Mouse (Mus musculus) testis, adult 2 months (tissue): ENCODE results near the gene Irgc1. TPM values are rescaled to one million over a fixed set of nuclear protein-coding genes. Genes with fewer than 3 reads are reported as not detected.
A peak's percentile ranks its signal among the peaks of the same experiment; 100 is the strongest.

Experiments used
- H3K27ac ChIP-seq: fragments of 200-500 bp; 2 replicates; pipeline ENCODE4 v1.5.1; 2012; ENCODE audit warnings: low read depth, low read length; ENCODE audit not compliant: control insufficient read depth, insufficient read depth
- H3K27me3 ChIP-seq: fragments of 200-500 bp; 2 replicates; pipeline ENCODE4 v1.6.1; 2012; ENCODE audit warnings: mild to moderate bottlenecking, low read length, moderate library complexity; ENCODE audit not compliant: control insufficient read depth, insufficient read depth
- H3K36me3 ChIP-seq: fragments of 200-500 bp; 2 replicates; pipeline ENCODE4 v1.6.1; 2012; ENCODE audit warnings: mild to moderate bottlenecking, low read length; ENCODE audit not compliant: control insufficient read depth, insufficient read depth
- H3K4me1 ChIP-seq: fragments of 200-500 bp; 2 replicates; pipeline ENCODE4 v1.6.1; 2012; ENCODE audit warnings: low read length; ENCODE audit not compliant: control insufficient read depth, insufficient read depth
- H3K4me3 ChIP-seq: fragments of 200-500 bp; 2 replicates; pipeline ENCODE4 v1.5.1; 2012; ENCODE audit warnings: low read depth, mild to moderate bottlenecking, low read length, moderate library complexity, mixed read lengths; ENCODE audit not compliant: control insufficient read depth
- CTCF ChIP-seq: fragments of 200-500 bp; IDR thresholded peaks from 2 replicates; pipeline ENCODE4 v1.5.1; 2012; ENCODE audit warnings: low read depth, mild to moderate bottlenecking, inconsistent platforms, low read length, moderate library complexity; ENCODE audit not compliant: control insufficient read depth, insufficient read depth, insufficient replicate concordance
- POLR2A ChIP-seq: fragments of 200-500 bp; IDR thresholded peaks from 2 replicates; pipeline ENCODE4 v1.6.1; 2012; ENCODE audit warnings: low read depth, mild to moderate bottlenecking, inconsistent platforms, low read length, moderate library complexity; ENCODE audit not compliant: control insufficient read depth
- polyA plus RNA-seq: library from polyadenylated mRNA; depleted of rRNA; stranded (reverse); fragments of >200 nt; gene quantifications from 2 replicates; pipeline ENCODE4 v1.2.3, GENCODE M21; 2012; rRNA removed

Irgc1 gene
- 1,510 and 1,812 TPM in 2 replicates for polyA plus RNA-seq

DNA sequence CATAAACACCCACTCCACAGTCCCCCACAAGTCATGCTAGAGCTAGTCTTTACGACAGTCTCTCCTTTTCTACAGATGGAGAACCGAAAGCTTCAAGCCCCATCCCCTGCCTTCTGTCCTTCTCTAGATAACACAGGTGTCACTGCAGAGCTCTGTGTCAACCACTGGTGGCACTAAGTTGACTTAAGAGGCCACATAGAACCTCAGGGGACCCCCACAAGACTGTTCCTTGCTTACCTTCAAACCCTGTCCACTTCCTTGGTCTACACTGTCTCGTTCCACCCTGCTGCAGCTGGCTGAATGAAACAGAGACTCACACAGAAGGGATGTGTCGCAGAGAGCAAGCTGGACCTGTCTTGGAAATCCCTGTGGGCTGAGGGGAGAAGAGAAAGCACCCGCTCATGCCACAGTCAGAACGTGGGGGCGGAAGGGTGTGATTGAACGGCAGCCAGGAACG is at the start of gene Irgc1:
Gene Irgc1, minus strand, starts transcription at position 443 of the 457 bp plus-strand sequence.
- H3K4me1 ChIP-seq, result peaks cover 8% of the 10 kb centered on the region
- H3K4me3 ChIP-seq, result no peak within 1 kb of the TSS
- no peak for TF ChIP-seq CTCF
- TF ChIP-seq POLR2A, result no peak
- no peak within 1 kb of the TSS for H3K27ac ChIP-seq
- H3K36me3 ChIP-seq, result no peaks in the 10 kb centered on the region
- no peaks in the 10 kb centered on the region for H3K27me3 ChIP-seq

DNA sequence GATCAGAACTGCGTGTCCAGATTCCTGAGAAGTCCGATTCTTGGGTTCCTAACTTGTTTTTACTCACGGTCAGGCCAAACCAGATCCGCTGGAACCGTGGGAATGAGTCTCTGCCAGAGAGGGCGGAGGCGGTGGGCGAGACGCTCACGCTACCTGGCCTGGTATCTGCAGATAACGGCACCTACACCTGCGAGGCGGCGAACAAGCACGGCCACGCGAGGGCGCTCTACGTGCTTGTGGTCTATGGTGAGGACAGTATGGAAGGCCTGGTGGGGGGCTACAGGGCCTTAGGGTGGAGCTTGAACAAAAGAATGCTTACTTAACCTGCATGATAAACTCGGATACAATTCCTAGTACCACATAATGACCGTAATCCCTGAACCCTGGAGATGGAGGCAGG is 49.4 kb upstream of the Irgc1 start:
- H3K27ac ChIP-seq, result no peak overlapping the region

DNA sequence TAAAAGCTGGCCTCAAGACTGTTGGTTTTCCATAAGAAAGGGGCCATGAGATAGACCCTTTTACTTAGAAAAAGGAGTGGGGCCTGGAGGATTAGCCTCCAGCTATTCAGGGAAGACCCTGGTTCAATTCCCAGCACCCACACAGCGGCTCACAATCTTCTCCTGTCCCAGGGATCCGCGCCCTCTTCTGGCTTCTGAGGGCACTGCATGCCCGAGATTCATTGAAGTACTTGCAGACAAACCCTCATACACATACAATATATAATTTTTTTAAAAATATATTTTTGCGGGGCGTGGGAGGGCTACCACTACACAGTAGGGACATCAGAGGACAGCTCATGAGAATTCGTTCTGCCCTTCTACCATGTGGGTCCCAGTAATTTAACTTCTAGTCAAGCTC is 48.8 kb upstream of the Irgc1 start:
- Histone ChIP-seq H3K36me3 (no peaks in the 10 kb centered on the region), H3K4me3 (no peak overlapping the region), H3K27me3 (no peaks in the 10 kb centered on the region), H3K27ac (no peak overlapping the region), H3K4me1 (peaks cover 18% of the 10 kb centered on the region)
- TF ChIP-seq CTCF (peak; percentile 46; the same call in 1 of the 2 replicates), POLR2A (no peak)

More for the DNA sequence above, 49.4 kb upstream of the Irgc1 start:
- Histone ChIP-seq H3K4me1 (peaks cover 22% of the 10 kb centered on the region), H3K36me3 (no peaks in the 10 kb centered on the region), H3K4me3 (no peak overlapping the region), H3K27me3 (no peaks in the 10 kb centered on the region)
- TF ChIP-seq CTCF, result peak; percentile 67; the same call in 1 of the 2 replicates
- no peak for TF ChIP-seq POLR2A

- Histone ChIP-seq H3K27ac (no peak overlapping the region), H3K4me1 (peaks cover 14% of the 10 kb centered on the region), H3K27me3 (no peaks in the 10 kb centered on the region), H3K36me3 (no peaks in the 10 kb centered on the region), H3K4me3 (peak overlapping the region; percentile 34)
- TF ChIP-seq CTCF, result no peak
Observed at GRCm38 (mm10) chr7:24499856-24500577, 47.9 kb upstream of the Irgc1 start.

DNA sequence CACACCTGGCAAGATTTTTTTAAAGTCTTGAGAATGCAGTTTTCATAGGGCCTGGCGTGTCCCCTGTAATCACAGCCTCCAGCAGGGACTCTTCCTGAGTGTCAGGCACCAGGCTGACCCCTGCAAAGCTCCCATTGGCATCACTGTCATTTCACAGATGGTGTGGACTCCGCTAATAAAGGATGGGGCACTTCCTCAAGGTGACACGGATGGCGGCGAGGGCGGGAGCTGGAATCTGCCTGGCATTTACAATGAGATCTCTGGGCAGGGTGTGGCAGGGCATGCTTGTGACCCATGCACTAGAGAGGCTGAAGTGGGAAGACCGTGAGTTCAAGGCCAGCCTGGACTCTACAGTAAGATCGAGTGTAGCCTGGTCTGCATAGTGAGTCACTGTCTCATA is 36.2 kb upstream of the Irgc1 start:
- Histone ChIP-seq H3K27ac (no peak overlapping the region), H3K27me3 (no peaks in the 10 kb centered on the region), H3K4me3 (no peak overlapping the region), H3K4me1 (peaks cover 8% of the 10 kb centered on the region), H3K36me3 (no peaks in the 10 kb centered on the region)
- TF ChIP-seq CTCF (no peak), POLR2A (no peak)

DNA sequence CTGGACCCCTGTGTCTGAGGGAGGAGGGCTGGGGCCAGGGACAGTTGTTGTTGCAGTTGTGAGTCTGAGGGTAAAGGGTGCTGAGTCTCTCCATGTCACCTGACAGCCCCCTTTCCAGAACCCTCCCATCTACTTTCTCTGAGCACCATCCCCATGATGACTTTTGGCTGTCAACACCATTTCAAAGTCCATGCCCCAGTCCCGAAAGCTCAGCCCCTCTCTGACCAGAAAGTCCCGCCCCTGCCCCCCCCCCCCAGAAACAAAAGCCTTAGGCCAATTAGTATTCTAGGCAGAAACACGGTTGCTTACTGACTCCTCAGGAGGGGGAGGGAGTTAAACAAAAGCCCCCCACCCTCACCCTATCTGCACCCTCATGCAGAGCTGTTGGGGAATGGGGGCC is 35.3 kb upstream of the Irgc1 start:
- peaks cover 9% of the 10 kb centered on the region for H3K4me1 ChIP-seq
- no peak overlapping the region for H3K27ac ChIP-seq
- H3K4me3 ChIP-seq, result no peak overlapping the region
- H3K27me3 ChIP-seq, result no peaks in the 10 kb centered on the region
- H3K36me3 ChIP-seq, result no peaks in the 10 kb centered on the region
- no peak for TF ChIP-seq POLR2A
- no peak for TF ChIP-seq CTCF

DNA sequence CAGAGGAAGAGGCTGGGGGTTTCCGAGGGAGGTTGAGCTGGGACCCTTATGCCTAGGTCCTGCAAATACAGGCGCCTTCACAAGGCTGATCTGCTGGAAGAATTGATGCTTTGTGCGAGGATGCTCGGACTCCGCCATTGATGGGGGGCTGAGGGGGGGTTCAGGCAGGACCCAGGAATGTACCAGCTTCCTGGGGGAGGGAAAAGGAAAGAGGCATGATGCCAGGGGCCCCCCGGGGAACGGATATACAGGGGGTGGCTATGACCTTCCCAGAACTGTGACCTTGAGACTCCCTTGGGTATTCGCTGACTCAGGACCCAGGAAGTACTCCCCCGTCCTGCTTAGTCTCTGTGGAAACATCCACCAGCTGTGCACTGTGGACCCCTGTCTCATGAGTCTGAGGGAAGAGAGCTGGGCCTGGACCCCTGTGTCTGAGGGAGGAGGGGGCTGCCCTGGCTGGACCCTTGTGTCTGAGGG is 34.6 kb upstream of the Irgc1 start:
- Histone ChIP-seq H3K27ac (no peak overlapping the region), H3K4me1 (peaks cover 9% of the 10 kb centered on the region), H3K27me3 (no peaks in the 10 kb centered on the region), H3K36me3 (no peaks in the 10 kb centered on the region), H3K4me3 (no peak overlapping the region)
- TF ChIP-seq POLR2A (no peak), CTCF (no peak)
